Mouse (Mus musculus) left cerebral cortex, adult 6 months (tissue): ENCODE measurements around the gene Lcn5. TPM values are rescaled to one million over a fixed set of nuclear protein-coding genes. Genes with fewer than 3 reads are reported as not detected.

Experiments
- long read RNA-seq, 2 experiments: library from polyadenylated mRNA; unstranded; transcript quantifications; one replicate each; pipeline ENCODE4 v2.0.0; 2019 to 2020
- polyA plus RNA-seq: library from polyadenylated mRNA; unstranded; fragments of <200 nt; fragmentation: Nextera tagmentation; gene quantifications from 2 replicates; pipeline ENCODE4 v1.2.3, GENCODE M21; 2021

Gene Lcn5
- polyA plus RNA-seq, result not detected in 2 replicates
- long read RNA-seq, experiment 1, result 0 reads
- long read RNA-seq, experiment 2, result 0 reads

DNA sequence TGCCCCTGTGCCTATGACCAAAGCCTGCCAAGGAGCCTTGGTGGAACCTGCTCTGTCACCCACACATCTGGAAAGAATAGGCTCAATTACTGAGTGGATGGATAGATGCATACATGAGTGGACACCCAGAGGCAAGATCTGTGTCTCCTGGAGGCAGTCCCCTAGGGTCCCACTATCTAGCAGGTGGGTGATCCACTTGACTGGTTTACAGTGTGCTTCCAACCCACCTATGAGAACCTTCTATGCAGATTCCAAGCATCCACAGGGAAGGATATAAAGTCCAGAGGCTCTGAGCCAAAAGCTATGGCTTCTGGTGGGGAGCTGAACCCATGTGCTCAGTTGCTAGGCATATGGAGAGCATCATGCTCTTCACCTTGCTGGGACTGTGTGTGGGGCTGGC, at the start of gene Lcn5:
Gene Lcn5, plus strand, starts transcription at position 301 of the 400 bp plus-strand sequence.

GRCm38 (mm10) chr2:25617578-25617977, 40.2 kb upstream of the Lcn5 start, which contains the start of gene Ccdc183:
Ccdc183 (minus strand) TSS chr2:25617678.

GRCm38 (mm10) chr2:25621229-25622200, 36.2 kb upstream of the Lcn5 start, which contains the start of gene Tmem141:
Tmem141 (minus strand) TSS chr2:25622005.

DNA sequence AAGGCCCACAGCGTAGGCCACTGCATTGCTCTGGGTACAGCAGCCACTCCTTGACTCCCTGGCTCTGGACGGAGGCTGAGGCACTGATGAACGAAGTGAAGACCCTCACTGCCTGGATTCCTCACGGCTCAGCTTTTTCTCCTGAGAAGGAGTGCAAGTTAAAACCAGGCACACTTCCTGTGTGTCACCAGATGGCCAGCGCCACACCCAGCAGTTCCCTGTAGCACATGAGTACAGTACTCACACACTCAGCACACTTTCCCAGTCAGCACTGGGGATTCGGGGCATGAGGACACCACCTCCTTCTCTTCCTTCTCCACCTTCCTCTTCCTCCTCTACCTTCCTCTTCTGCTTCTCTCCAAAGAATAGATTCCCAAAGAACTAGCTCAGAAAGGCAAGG, 29.9 kb upstream of the Lcn5 start, which contains the start of gene Fcna:
Gene Fcna, minus strand, starts transcription at position 220 of the 400 bp plus-strand sequence.

GRCm38 (mm10) chr2:25652902-25653301, 4.8 kb upstream of the Lcn5 start, which contains the start of gene Lcn8:
Lcn8 (plus strand) TSS chr2:25653120.

DNA sequence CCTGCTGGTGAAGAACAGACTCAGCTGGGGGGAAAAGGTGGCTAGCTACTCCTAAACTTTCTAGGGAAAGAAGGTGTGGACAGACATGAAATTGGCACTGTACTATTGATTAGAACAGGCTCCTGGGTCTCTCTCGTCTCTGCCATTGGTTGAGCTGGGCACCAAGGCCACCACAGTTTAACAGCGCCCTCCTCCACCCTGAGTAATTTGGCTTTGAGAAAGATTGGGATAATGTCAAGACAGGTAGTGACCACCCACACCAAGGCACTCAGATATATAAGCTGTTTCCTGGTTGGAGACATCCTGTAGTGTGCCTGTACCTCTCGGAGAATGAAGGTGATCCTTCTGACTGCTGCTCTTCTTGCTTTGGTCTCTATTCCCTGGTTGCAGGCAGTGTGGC, 18.7 kb downstream of the Lcn5 start, which contains the start of gene Lcn6:
Gene Lcn6, plus strand, starts transcription at position 301 of the 400 bp plus-strand sequence.

DNA sequence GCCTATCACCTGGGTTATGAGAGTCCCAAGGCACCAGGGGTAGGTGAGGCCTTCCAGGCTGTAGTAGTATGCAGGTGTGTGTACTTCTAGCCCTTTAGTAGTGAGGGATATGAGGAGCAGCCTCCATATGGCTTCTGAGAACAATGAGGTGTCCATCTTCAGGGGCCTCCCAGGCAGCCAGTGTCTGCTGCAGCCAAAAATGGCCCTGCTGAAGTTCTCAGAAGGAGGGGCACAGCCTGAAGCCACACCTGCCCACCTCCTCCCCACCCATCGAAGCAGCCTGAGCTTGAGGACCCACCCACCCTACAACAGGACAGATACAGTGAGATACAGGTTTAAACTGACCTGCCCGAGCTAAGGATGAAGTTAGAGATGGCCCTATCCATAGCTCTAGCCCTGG, 24.7 kb downstream of the Lcn5 start, which contains the start of gene Lcn10:
Gene Lcn10, plus strand, starts transcription at position 301 of the 400 bp plus-strand sequence.

GRCm38 (mm10) chr2:25699743-25700142, 42.0 kb downstream of the Lcn5 start, which contains the start of gene Obp2a:
Obp2a (plus strand) TSS chr2:25700043.

DNA sequence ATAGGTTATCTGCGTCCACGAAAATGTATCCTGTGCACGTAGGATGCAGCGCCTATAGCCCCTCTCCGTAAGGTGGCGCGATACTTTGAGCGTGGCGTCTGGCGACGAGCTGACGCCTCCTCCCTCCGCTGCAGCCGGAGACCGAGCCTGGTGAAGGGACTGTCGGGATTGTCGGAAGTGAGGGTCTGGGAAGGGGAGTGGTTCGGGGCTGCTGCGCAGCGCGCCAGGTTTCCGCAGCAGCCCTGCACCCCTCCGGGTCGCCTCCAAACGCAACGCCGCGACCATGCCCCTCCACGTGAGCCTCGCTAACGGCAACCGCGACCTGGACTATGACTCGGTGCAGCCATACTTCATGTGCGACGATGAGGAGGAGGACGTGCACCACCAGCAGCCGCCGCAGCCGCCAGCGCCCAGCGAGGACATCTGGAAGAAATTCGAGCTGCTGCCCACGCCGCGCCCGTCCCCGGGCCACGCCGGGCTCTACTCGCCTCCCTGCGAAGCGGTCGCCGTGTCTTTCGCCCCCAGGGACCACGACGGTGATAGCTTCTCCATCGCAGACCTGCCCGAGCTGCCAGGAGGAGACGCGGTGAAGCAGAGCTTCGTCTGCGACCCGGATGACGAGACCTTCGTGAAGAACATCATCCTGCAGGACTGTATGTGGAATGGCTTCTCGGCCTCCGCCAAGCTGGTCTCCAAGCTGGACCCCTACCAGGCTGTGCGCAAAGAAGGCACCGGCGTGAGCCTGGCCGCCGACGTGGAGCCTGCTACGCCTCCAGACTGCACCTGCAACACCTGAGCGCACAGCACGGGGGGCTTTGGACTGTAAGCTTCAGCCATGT, 49.1 kb downstream of the Lcn5 start, which contains the start of gene Bmyc:
Gene Bmyc, plus strand, starts transcription at position 97 of the 839 bp plus-strand sequence.

Other genes with a start within 250 kb of the Lcn5 start
- not detected in 2 replicates for gene Fut7, start 234.7 kb upstream of the Lcn5 start, polyA plus RNA-seq
- gene Abca2, start 229.2 kb upstream of the Lcn5 start, polyA plus RNA-seq, result 21.7 and 39.7 TPM in 2 replicates
- 0.68 and 1.1 TPM in 2 replicates for gene Clic3, start 201.1 kb upstream of the Lcn5 start, polyA plus RNA-seq
- gene Paxx, start 196.9 kb upstream of the Lcn5 start, polyA plus RNA-seq, result 121 and 132 TPM in 2 replicates
- 6,798 and 9,400 TPM in 2 replicates for gene Ptgds, start 187.9 kb upstream of the Lcn5 start, polyA plus RNA-seq
- not detected in 2 replicates for gene Lcn12, start 164.0 kb upstream of the Lcn5 start, polyA plus RNA-seq
- 103 and 115 TPM in 2 replicates for gene Fbxw5, start 157.2 kb upstream of the Lcn5 start, polyA plus RNA-seq
- gene C8g, start 156.2 kb upstream of the Lcn5 start, polyA plus RNA-seq, result 1.4 and 1.7 TPM in 2 replicates
- 9.1 and 11.9 TPM in 2 replicates for gene Traf2, start 111.0 kb upstream of the Lcn5 start, polyA plus RNA-seq
- 778 and 803 TPM in 2 replicates for gene Edf1, start 100.1 kb upstream of the Lcn5 start, polyA plus RNA-seq
- gene Mamdc4, start 83.1 kb upstream of the Lcn5 start, polyA plus RNA-seq, result 0.89 and 3.5 TPM in 2 replicates
- 152 and 173 TPM in 2 replicates for gene Phpt1, start 82.7 kb upstream of the Lcn5 start, polyA plus RNA-seq
- 10.3 and 21.2 TPM in 2 replicates for gene Ajm1, start 76.2 kb upstream of the Lcn5 start, polyA plus RNA-seq
- gene Rabl6, start 49.4 kb upstream of the Lcn5 start, polyA plus RNA-seq, result 70.0 and 86.7 TPM in 2 replicates
- 0.82 and 0.94 TPM in 2 replicates for gene Ccdc183, start 40.3 kb upstream of the Lcn5 start, polyA plus RNA-seq
- gene Tmem141, start 35.9 kb upstream of the Lcn5 start, polyA plus RNA-seq, result 64.7 and 70.7 TPM in 2 replicates
- gene Fcna, start 29.9 kb upstream of the Lcn5 start, polyA plus RNA-seq, result 0.28 and 0.49 TPM in 2 replicates
- gene Lcn8, start 4.8 kb upstream of the Lcn5 start, polyA plus RNA-seq, result not detected in 2 replicates
- not detected in 2 replicates for gene Lcn6, start 18.8 kb downstream of the Lcn5 start, polyA plus RNA-seq
- not detected in 2 replicates for gene Lcn10, start 24.8 kb downstream of the Lcn5 start, polyA plus RNA-seq
- gene Obp2a, start 42.1 kb downstream of the Lcn5 start, polyA plus RNA-seq, result not detected in 2 replicates
- 213 and 229 TPM in 2 replicates for gene Bmyc, start 48.8 kb downstream of the Lcn5 start, polyA plus RNA-seq
- not detected in 2 replicates for gene Obp2b, start 79.1 kb downstream of the Lcn5 start, polyA plus RNA-seq
- not detected in 2 replicates for gene Lcn3, start 107.6 kb downstream of the Lcn5 start, polyA plus RNA-seq
- not detected in 2 replicates for gene Lcn11, start 119.1 kb downstream of the Lcn5 start, polyA plus RNA-seq
- gene Gm13539, start 124.3 kb downstream of the Lcn5 start, polyA plus RNA-seq, result not detected in 2 replicates
- not detected in 2 replicates for gene Glt6d1, start 157.9 kb downstream of the Lcn5 start, polyA plus RNA-seq
- gene Lcn9, start 165.2 kb downstream of the Lcn5 start, polyA plus RNA-seq, result not detected in 2 replicates
- gene Sohlh1, start 189.3 kb downstream of the Lcn5 start, polyA plus RNA-seq, result not detected in 2 replicates
- 13.8 and 17.4 TPM in 2 replicates for gene Kcnt1, start 205.8 kb downstream of the Lcn5 start, polyA plus RNA-seq